Mouse (Mus musculus) MEL-GATA-1-ER (cell line): ENCODE data around the gene Sphk1.

Experiments used
- DNase-seq: peaks from one replicate; pipeline ENCODE4 v3.0.0-alpha.2; 2012; ENCODE audit warnings: low read depth; ENCODE audit errors: extremely low read depth

Sphk1 gene

GRCm38 (mm10) chr11:116506151-116506875 is 24.4 kb upstream of the Sphk1 start:
- peak; percentile 80 for DNase-seq

- no peak for DNase-seq
These were observed 22.0 kb upstream of the Sphk1 start for GRCm38 (mm10) chr11:116508689-116509088.

- DNase-seq, result no peak
These were observed 19.3 kb upstream of the Sphk1 start for GRCm38 (mm10) chr11:116511301-116511868.

- DNase-seq, result no peak
These were observed 18.6 kb upstream of the Sphk1 start for GRCm38 (mm10) chr11:116512154-116512553.

GRCm38 (mm10) chr11:116512987-116513386 is 17.7 kb upstream of the Sphk1 start:
- DNase-seq, result no peak

- DNase-seq, result no peak
These were observed 17.1 kb upstream of the Sphk1 start for GRCm38 (mm10) chr11:116513531-116514038.

GRCm38 (mm10) chr11:116515330-116516020 is 15.2 kb upstream of the Sphk1 start:
- DNase-seq, result no peak

- no peak for DNase-seq
These were observed 12.2 kb upstream of the Sphk1 start for GRCm38 (mm10) chr11:116518482-116518881.

- DNase-seq, result no peak
These were observed 9.6 kb upstream of the Sphk1 start for GRCm38 (mm10) chr11:116521143-116521542.

- DNase-seq, result no peak
These were observed 8.7 kb upstream of the Sphk1 start for GRCm38 (mm10) chr11:116522046-116522445.

- no peak for DNase-seq
These were observed 7.6 kb upstream of the Sphk1 start for GRCm38 (mm10) chr11:116522886-116523698.

GRCm38 (mm10) chr11:116523699-116524189 is 7.0 kb upstream of the Sphk1 start:
- DNase-seq, result no peak

GRCm38 (mm10) chr11:116528636-116529320 is 1.9 kb upstream of the Sphk1 start:
- no peak for DNase-seq

- no peak for DNase-seq
These were observed 856 bp downstream of the Sphk1 start for GRCm38 (mm10) chr11:116531371-116532191.

- peak; percentile 41 for DNase-seq
These were observed 1.6 kb downstream of the Sphk1 start for GRCm38 (mm10) chr11:116532262-116532809.

- no peak for DNase-seq
These were observed 2.1 kb downstream of the Sphk1 start for GRCm38 (mm10) chr11:116532810-116533338.

- DNase-seq, result no peak
These were observed 2.8 kb downstream of the Sphk1 start for GRCm38 (mm10) chr11:116533341-116534153.

GRCm38 (mm10) chr11:116534154-116534865 is 3.6 kb downstream of the Sphk1 start:
- DNase-seq, result peak; percentile 74
